Mouse (Mus musculus) left cerebral cortex, adult 8-10 months (tissue): ENCODE measurements around the gene Chd1. TPM values are rescaled to one million over a fixed set of nuclear protein-coding genes. Genes with fewer than 3 reads are reported as not detected.
"Not testable (repeated sequence)": the region's sequence is repeated elsewhere in the genome, so short reads cannot be mapped to it uniquely, and the experiment has no call there.

Experiments
- DNase-seq, 2 experiments: peaks; one replicate each; pipeline ENCODE4 v3.0.0; 2022; ENCODE audit warnings: low spot score in 2 of 2
- total RNA-seq, 4 experiments: library from RNA; stranded (reverse); gene quantifications; 2 replicates each; pipeline ENCODE4 v1.2.4; 2022

The Chd1 gene
- total RNA-seq: 10 to 100 TPM; 20.2 to 29.2 (median 23.5) TPM

DNA sequence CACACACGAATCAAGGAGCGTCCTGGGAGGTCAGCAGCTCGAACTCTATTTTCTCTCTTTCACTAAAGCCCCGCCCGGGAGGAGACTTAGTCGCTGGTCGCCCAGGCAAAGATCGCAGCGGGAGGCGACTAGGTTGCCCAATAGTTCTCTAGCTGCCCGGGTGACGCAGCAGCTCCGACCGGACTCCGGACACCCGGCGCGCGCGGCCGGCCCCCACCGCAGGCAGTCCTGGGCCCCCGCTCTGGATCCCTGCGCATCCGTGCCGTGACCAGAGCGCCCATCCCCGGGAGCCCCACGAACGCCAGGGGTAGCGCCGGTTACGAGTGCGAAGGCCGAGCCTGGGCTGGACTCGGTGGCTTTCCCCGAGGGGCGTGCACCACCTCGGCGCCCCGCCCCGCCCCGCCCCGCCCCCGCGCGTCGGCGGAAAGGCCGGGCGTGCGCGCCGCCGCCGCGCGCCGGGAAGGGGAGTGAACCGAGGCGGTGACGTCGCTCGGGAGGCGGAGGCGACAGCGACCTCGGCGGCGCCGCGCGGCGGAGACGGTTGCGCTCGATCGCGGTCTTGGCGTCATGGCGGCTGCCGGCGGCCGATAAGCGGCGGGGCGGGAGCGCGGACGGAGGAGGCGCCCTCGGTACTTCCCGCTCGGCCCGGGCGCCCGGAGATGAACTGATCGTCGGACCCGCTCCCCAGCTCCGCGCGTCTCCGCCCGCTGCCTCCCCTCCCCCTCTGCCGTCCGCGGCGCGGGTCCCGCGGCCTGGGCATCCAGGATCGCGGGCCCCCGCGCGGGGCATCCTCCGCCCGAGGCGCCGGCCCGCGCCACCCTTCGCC, at the start of gene Chd1:
Gene Chd1, plus strand, starts transcription at position 493 of the 826 bp plus-strand sequence.
- DNase-seq: peak; percentile 74 to 78

DNA sequence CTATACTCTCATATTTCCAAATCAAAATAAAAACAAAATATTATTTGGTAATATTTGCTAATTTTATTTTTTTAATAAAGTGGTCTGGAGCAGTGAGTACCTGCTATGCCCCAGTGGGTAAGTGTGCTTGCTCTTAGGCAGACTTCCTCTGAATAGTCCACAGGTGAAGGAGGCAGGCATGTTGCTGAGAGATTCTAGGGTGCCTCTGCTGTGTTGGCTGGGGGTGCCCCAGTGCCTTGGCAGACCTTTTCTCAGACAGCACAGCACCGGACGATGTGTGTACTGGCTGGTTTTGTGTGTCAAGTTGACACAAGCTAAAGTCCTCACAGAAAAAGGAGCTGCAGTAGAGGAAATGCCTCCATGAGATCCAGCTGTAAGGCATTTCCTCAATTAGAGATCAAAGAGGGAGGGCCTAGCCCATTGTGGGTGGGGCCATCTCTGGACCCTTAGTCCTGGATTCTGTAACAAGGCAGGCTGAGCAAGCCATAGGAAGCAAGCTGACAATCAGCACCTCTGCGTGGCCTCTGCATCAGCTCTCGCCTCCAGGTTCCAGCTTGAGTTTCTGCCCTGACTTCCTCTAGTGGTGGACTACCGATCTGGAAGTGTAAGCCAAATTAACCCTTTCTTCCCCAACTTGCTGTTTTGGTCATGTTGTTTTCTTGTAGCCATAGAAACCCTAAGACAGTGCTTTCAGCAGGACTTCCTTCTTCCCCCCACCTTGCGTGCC, 47.7 kb upstream of the Chd1 start:
- no peak for DNase-seq

DNA sequence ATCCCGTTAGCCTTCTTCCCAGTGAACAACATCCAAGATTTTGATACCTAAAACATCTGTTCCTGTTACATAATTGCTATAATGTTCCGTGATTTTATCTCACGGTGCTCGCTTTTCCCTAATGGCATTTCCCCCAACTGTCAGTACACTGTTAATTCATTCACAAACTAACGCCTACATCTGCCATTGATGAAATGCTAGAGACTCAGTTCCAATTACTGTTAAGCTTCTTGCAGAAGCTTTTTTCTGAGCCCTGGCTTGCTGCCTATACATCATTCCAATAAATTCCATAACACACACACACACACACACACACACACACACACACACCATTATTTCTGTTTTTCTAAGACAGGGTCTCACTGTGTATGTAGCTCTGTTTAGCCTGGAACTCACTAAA, 31.9 kb upstream of the Chd1 start:
- no peak for DNase-seq

DNA sequence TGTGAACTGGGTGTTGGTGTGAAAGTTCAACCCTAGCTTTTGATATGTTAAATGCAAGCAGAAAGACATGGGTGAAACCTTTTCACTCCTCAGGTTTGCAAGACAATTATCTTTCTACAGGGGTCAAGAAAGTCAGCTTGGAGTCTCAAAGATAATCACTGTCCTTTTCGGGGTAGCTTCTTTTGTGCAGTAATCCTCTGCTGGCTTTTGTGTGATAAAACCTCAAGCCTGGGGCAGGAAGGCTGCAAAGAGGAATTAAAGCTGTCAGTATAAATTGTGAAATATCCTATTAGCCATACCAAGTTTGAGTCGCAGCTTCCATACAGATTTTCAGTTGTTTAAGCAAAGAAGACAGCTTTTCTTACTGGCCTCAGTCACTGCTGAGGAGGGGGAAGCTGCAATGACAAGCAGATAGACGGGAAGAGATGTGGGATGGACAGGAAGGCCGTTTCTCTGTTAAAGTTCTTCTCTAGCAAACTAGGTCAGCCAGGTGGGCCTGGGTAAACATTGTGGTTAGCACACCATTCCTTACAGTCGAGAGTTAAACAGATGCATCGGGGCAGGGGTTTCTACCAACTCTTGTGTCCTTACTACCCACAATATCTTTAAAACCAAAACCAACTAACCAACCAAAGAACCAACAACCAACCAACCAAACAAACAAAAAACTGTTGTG, 26.7 kb upstream of the Chd1 start:
- DNase-seq: no peak

DNA sequence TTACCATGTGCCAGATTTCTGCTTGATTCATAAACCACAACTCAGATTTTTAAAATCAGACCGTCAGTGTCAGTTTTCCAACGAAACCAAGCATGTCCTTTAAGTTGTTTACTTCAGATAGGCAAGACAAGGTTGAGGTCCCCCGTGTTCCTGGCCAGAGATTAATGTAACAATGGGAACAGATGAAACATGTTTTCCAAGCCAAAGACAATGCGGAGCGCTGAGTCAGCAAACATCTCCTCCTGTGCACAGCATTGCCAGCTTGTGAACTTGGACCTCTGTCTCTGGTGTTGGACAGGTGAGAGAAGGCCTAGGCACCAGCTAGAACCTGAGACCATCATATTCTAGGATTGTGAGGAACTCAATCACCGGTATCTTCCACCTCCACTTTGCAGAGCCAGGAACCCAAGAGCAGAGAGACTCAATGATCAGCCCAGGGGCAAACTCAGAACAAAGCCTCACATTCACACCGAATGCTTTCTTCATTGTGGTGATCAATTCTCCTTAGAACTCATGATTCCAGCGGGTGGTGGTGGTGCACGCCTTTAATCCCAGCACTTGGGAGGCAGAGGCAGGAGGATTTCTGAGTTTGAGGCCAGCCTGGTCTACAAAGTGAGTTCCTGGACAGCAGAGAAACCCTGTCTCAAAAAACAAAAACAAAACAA, 24.7 kb upstream of the Chd1 start:
- DNase-seq: no peak

DNA sequence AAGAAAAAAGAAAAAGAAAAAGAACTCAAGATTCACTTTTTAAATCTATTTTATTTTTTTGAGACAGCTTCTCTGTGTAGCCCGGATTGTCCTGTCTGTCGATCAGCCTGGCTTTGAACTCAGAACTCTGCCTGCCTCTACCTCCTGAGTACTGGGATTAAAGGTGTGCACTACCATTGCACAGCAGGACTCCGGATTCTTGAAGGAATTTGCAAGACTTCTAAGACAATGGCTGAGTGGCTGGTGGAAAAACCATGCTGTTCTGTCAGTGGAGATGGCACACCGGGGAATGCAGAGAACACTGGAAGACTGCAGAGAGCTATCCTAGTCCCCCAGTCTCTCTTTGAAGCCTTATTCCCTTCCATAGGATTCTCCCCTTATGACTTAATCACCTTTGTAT, 24.1 kb upstream of the Chd1 start:
- no peak for DNase-seq

DNA sequence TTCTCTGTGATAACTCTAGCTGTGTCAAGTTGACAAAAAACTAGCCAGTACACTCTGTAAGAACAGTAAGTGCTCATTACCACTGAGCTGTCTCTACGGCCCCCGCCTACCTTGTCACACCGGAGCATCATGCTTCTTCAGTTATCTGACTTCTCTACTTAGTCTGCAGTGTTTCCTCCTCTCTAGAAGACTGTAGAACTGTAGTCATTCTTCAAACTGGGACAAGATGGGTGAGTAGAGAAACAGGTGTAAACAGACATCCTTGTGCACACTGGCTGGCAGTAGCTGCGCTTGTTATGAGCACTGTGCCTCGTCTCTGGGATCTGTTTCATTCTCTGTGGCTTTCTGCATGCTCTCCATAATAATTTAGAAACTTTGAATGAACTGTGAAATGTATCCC, 18.4 kb upstream of the Chd1 start:
- no peak for DNase-seq

DNA sequence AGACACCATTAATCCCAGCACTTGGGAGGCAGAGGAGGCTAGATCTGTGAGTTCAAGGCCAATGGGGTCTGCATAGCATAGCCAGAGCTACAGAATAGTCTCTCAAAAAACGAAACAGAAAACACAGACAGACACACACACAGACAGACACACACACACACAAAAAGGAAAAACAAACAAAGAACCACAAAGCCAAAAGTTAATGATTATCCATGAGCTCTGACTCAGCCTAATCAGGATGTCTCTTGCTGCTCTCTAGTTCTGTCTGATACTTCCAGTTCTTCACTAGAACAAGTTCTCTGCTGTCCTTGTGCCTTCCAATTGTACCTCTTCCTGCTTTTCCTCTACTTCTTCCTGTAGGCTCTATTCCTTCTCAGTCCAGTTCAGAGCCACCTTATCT, 14.5 kb upstream of the Chd1 start:
- DNase-seq: no peak

DNA sequence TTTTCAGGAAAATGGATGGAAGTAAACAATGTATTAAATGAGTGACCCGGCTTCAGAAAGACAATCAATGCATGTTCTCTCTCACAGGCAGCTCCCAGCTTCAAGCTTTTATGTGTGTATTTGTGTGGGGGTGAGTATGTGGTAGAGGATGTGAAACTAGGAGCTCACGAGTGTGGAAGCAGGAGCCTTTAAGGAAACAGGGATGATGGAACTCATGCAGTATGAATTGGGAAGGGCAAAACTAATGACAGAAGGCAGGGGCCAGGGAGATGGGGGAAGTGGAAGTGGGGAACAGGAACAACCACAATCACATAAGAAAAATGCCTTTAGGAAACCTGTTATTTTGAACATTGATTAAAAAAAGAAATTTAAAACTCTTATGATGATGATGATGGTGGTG, 9.2 kb upstream of the Chd1 start:
- DNase-seq: no peak

DNA sequence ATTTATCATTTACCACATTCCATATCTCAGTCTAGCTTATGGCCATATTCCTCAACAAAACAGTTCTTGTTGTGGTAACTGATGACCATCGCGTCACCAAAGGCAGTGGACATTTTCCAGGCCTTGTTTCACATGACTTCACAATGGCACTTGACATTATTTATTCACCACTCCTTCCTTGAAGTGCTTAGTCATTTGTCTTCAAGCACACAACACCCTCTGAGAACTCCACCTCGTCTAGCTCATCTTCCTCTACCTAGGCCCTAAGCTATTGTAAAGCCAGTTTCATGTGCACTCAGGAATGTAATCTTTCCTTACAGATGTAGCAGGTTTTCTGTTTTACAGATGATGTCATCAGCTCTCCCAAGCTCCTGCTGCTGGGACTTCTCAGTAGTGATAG, 5.8 kb upstream of the Chd1 start:
- no peak for DNase-seq

DNA sequence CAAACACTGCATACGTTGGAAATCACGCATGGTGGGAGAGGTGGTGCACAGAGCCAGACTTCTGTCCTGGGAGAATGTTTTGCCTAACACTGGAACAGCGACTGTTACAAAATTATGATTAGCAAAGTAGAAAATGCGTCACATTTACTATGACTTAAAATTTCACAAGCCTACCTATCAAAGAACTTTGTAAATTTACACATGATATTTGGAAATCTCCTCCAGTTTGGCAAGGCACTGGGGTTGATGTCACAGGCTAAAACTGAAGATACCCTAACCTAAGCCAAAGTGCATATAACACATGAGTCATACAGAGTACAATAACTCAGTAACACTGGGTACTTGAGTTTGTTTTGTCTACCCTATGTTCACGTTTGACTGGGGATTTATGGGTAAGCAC, 3.3 kb upstream of the Chd1 start:
- DNase-seq: no peak

DNA sequence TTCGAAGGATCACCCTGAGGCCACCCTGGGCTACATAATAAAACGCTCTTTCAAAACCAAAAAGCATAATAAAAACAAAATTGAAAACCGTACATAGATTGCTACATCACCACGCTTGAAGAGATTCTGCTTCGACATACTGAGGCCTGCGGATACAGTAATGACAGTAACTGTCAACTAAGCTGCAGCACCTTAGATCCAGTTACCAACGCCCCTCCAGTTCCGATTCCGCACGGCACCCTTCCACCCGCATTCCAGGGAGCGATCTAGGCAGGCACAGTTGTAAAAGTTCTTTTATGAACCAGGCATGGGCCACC, 651 bp upstream of the Chd1 start:
- DNase-seq: no peak

DNA sequence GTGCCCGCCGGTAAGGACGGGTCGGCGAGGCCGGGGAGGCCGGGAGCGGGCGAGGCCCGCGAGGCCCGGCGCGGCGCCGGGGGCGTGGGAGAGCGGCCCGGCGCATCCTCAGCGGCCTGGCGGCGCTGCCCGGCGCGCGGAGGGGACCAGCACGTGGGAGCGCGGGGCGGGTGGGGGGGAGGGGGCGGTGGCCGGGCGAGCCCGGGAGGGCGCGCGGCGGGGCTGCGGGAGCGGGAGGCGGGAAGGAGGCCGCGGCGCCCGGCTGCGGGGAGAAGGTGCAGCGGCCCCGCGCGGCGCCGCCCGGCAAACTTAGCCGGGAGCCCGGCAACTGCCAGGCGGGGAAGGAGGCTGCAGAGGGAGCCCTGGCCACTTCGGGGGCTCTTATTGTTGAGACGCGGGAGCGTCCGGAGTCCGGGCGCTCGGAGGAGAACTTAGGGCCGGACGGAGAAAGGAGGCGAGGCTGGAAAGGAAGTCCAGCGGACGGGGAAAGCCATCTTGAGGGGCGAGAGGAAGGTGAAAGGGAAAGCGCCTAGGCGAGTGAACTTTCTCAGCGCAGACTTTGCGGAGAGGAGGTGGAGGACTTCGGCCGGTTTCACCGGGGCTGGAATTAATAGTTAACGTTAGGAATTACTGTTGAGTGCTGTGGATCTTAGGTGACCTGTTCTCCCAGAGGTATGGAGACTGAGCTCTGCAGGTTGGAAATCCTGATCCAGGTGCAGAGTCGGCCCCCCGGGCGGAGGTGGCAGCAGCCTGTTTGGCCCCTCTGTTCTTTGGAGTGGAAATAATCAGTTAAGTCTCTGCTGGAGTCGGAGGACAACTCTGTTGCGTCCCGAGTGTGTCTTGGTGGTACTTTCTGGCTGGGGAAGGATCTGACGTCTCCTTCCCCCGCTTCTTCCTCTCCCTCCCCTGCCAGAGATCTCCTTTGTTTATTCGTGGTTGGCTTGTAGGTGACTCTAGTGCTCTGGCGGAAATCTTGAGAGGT, 827 bp downstream of the Chd1 start:
- DNase-seq: peak; percentile 11 to 14

DNA sequence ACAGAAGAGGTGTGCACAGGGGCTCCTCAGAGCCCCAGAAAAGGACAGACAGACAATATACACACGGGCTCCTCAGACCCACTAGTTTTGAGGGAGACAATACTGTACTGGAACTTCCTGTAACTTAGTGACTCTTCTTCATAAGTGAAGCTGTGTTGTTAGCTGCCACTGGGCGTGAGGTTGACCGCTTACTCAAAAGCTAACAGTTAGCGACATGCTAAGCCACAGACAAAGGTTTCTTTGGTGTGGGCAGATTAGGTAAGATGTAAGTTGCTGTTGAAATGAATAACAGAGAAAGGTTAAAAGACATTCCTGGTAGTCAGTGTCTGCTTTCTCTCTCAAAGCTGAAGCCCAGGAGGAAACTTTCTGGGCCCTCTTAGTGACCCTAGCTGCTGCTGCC, 9.7 kb downstream of the Chd1 start:
- DNase-seq: no peak

DNA sequence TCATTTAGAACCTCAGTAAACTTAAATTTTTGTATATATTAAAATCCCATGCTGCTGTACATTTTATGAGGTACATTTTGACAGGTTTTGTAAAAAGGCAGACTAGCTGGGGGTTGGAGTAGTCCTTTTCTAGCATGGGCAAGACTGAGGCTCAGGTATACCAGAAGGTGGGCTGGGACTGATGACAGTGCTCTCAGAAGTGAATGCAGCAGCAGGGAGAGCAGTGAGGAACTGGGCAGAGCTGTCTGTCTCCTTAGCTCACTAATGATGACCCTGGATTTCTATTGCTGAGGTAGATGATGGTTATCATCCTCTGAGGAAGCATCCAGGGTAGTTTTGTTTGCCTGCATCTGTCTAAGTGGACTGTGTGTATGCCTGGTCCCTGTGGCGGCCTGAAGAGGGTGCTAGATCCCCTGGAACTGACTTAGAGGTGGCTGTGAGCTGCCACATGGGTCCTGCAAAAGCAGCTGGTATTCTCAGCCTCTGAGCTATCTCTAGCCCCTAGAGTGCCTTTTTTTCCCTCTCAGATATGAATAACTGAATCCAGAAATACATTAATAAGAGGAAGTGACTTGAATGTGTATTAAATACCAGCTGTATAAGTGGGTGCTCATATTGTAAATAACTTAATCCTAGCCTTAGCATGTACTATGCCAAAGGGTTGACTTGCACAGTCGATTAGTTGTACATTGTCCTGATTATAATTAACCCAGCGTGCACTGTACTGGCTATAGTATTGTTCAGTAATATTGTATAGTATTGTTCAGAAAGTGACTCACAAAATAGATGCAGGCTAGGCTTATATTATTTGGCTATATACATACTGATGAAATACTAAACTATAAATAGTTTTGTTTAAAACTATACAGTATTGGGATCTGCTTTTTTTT, 10.5 kb downstream of the Chd1 start:
- DNase-seq: no peak

DNA sequence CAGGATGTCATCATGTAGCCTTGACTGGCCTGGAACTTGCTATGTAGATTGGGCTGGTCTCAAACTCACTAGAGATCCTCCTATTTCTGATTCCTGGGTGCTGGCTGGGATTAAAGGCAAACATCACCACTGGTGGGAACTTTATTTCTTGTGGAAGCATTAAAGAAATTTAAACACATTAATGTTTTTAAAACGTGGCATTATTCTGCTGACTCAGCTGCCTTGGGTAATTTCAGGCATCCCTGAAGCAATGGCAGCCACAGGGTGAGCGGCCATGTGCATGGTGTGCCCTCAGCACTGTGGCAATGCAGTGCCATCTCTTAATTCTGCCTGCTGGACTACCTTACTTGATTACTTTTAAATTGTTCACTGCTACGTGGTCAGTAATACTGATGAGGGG, 11.2 kb downstream of the Chd1 start:
- DNase-seq: no peak

DNA sequence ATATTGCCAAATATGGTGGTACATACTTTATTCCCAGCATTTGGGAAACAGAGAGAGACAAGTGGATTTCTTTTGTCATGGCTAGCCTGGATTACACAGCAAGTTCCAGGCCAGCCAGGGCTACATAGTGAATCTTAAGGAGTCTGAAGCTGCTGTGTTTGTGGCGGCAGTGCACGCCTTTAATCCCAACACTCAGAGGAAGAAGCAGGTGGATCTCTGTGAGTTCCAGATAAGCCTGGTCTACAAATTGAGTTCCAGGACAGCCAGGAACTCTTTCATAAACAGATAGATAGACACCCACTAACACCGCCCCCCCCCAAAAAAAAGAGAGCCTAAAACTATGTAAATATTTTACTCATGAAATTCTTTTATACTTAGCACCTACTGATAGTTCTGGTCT, 16.1 kb downstream of the Chd1 start:
- DNase-seq: no peak

DNA sequence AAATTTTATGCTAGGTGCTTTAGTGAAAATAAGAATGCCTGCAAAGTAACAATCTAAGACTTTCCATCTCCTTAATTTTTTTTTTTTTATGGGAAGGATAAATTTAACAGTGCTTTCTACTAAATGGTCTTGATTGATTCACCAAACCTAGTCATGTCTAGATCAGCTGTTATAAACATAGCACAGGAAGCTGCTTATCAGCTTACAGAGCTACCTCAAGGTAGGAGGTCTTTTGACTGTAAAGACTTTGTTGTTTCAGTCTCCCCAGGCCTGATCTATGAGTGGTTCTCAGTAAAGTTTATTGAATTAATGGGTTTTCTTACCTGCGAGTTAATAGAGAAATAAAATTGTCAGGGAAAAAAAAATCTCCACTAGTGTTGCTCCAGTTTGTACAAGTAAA, 18.5 kb downstream of the Chd1 start:
- no peak for DNase-seq

DNA sequence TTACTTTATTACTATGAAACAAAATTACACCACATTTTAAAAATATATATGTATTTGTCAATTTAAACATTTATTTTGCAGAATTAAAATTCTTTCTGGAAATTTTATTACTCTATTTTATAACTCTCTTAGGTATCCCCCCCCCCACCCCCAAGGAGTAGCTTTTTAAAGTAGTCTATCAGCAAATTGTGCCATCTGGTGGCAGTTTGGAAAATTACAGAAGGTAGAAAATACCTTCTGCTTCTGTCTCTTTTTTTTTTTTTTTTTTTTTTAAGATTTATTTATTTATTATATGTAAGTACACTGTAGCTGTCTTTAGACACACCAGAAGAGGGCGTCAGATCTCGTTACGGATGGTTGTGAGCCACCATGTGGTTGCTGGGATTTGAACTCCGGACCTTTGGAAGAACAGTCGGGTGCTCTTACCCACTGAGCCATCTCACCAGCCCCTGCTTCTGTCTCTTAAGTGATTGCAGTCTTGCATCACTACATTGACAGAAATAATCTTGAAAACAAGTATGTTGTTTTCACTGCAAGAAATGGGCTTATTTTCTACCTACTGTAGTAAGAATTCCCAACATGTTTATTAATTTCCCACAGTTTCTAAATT, 19.2 kb downstream of the Chd1 start:
- not testable (repeated sequence) for DNase-seq
